Mouse (Mus musculus) cerebellum, postnatal 4 days (tissue): ENCODE measurements around the gene Ntn1.
A peak's percentile ranks its signal among the peaks of the same experiment; 100 is the strongest.

Experiments
- DNase-seq, 2 experiments: peaks; one replicate each; pipeline ENCODE4 v3.0.0; 2022; ENCODE audit warnings: low spot score in 2 of 2, mixed read lengths in 1 of 2

Gene Ntn1

GRCm38 (mm10) chr11:68384131-68384530 is 16.5 kb downstream of the Ntn1 start:
- no peak for DNase-seq

- DNase-seq: no peak
These were observed 17.1 kb downstream of the Ntn1 start for GRCm38 (mm10) chr11:68383519-68383918.

GRCm38 (mm10) chr11:68381833-68382232 is 18.8 kb downstream of the Ntn1 start:
- DNase-seq: no peak

GRCm38 (mm10) chr11:68381318-68381717 is 19.3 kb downstream of the Ntn1 start:
- no peak for DNase-seq

- DNase-seq: no peak
These were observed 21.5 kb downstream of the Ntn1 start for GRCm38 (mm10) chr11:68378946-68379764.

GRCm38 (mm10) chr11:68378419-68378818 is 22.2 kb downstream of the Ntn1 start:
- DNase-seq: no peak

- DNase-seq: no peak
These were observed 27.5 kb downstream of the Ntn1 start for GRCm38 (mm10) chr11:68373105-68373504.

GRCm38 (mm10) chr11:68371609-68372008 is 29.0 kb downstream of the Ntn1 start:
- DNase-seq: no peak

- no peak for DNase-seq
These were observed 43.7 kb downstream of the Ntn1 start for GRCm38 (mm10) chr11:68356901-68357300.

- peak in 1 of 2 experiments; percentile 39 for DNase-seq
These were observed 45.1 kb downstream of the Ntn1 start for GRCm38 (mm10) chr11:68355561-68355960.

- no peak for DNase-seq
These were observed 45.8 kb downstream of the Ntn1 start for GRCm38 (mm10) chr11:68354848-68355247.

- no peak for DNase-seq
These were observed 48.4 kb downstream of the Ntn1 start for GRCm38 (mm10) chr11:68352236-68352635.

GRCm38 (mm10) chr11:68348851-68349250 is 51.8 kb downstream of the Ntn1 start:
- no peak for DNase-seq

- DNase-seq: no peak
These were observed 52.5 kb downstream of the Ntn1 start for GRCm38 (mm10) chr11:68348083-68348482.

- DNase-seq: no peak
These were observed 53.1 kb downstream of the Ntn1 start for GRCm38 (mm10) chr11:68347508-68347907.

- no peak for DNase-seq
These were observed 54.5 kb downstream of the Ntn1 start for GRCm38 (mm10) chr11:68346099-68346498.

- DNase-seq: no peak
These were observed 56.4 kb downstream of the Ntn1 start for GRCm38 (mm10) chr11:68344221-68344620.

GRCm38 (mm10) chr11:68342761-68343160 is 57.9 kb downstream of the Ntn1 start:
- no peak for DNase-seq

- DNase-seq: no peak
These were observed 58.6 kb downstream of the Ntn1 start for GRCm38 (mm10) chr11:68342003-68342400.

GRCm38 (mm10) chr11:68341111-68342002 is 59.3 kb downstream of the Ntn1 start:
- peak in 1 of 2 experiments; percentile 70 for DNase-seq

GRCm38 (mm10) chr11:68340366-68340765 is 60.3 kb downstream of the Ntn1 start:
- no peak for DNase-seq

- DNase-seq: no peak
These were observed 60.8 kb downstream of the Ntn1 start for GRCm38 (mm10) chr11:68339856-68340255.

- DNase-seq: no peak
These were observed 61.3 kb downstream of the Ntn1 start for GRCm38 (mm10) chr11:68339331-68339730.
